ENCODE assay signal across 13 mouse cellular contexts in the genomic region with DNA sequence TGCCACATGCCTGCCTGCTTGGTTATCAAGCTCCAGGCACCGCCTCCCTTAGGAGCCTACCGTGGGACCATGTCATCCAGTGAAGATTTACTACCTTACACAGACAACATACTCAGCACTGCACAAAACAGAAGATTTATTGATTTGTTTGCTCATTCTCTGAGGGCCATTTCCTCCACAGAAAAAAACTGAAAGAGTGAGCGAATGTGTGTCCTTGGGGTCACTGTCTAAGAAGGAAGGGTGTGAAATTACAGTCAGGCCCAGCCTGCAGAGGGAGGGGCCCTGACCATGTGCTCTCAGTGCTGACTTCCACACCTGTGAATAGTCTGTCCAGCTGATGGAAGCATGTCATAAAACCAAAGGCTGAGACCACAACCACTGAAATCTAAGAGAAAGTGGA.
DNase-seq lines count a peak whose midpoint lies in the region; ATAC-seq lines count a peak whose summit lies in the region.
"Had no signal": no experiment of that assay in that cellular context is flagged by ENCODE, and none has a peak within 500 bp of the region (broad histone marks: within the 10 kb centered on the region; RNA-seq: fewer than 3 reads in every experiment).

No protein-coding gene starts in this region.

- H3K4me1 ChIP-seq in intestine, embryonic 14.5 days (replicated peaks; ENCODE audit: control insufficient read depth, insufficient read depth, low read length): 0 out of 2 replicates have a peak, but pooled peaks cover 2% of the 10 kb centered on the region
- peaks cover 6% of the 10 kb centered on the region for H3K4me1 ChIP-seq in limb, embryonic 12.5 days (replicated peaks)

- H3K4me2 ChIP-seq in intestine, embryonic 14.5 days (ENCODE audit: low read length): no peak overlapping the region
- H3K4me2 ChIP-seq in limb, embryonic 12.5 days: no peak overlapping the region

- peak; percentile 35 to 87 for DNase-seq in adrenal gland, adult (ENCODE audit: inconsistent age in 2 of 2, low spot score in 1 of 2)
- DNase-seq in adrenal gland, postnatal 10 days: peak; percentile 39
- no peak for DNase-seq in intestine, embryonic 14.5 days (ENCODE audit: low spot score)
- DNase-seq in B cell, adult 2 months: no peak
- no peak for DNase-seq in layer of hippocampus, postnatal 14 days (ENCODE audit: low spot score in 2 of 2)
- no peak for DNase-seq in frontal cortex, postnatal 36 days (ENCODE audit: low spot score in 2 of 2)
- DNase-seq: cerebellum, adult 2 months; heart, adult 2 months; lung, postnatal 4 days; spleen, adult 18-20 months had no signal

- no peak overlapping the region for H3K4me3 ChIP-seq in intestine, embryonic 14.5 days (ENCODE audit: low read depth, low read length)
- no peak overlapping the region for H3K4me3 ChIP-seq in limb, embryonic 12.5 days (replicated peaks)
- H3K4me3 ChIP-seq: erythroblast, embryonic 14.5 days; heart, adult 2 months; myocyte had no signal

- H3K9me3 ChIP-seq in intestine, embryonic 14.5 days (ENCODE audit: control insufficient read depth, low read length): no peaks in the 10 kb centered on the region
- no peaks in the 10 kb centered on the region for H3K9me3 ChIP-seq in limb, embryonic 12.5 days

- no peak overlapping the region for H3K9ac ChIP-seq in intestine, embryonic 14.5 days (ENCODE audit: low read length)
- no peak overlapping the region for H3K9ac ChIP-seq in limb, embryonic 12.5 days (replicated peaks)

- WGBS in intestine, embryonic 14.5 days: 11% methylated on average over 3 of the region's 3 CpGs
- 26% methylated on average over 3 of the region's 3 CpGs for WGBS in limb, embryonic 12.5 days

- no peaks in the 10 kb centered on the region for H3K27me3 ChIP-seq in intestine, embryonic 14.5 days (replicated peaks; ENCODE audit: control insufficient read depth, insufficient read depth, low read length)
- H3K27me3 ChIP-seq in limb, embryonic 12.5 days: no peaks in the 10 kb centered on the region

- peak; percentile 92 for ATAC-seq in intestine, embryonic 14.5 days (replicated peaks; ENCODE audit: low FRiP score, low TSS enrichment, low read depth)
- ATAC-seq in limb, embryonic 12.5 days (ENCODE audit: insufficient number of reproducible peaks, insufficient read depth, low FRiP score, low TSS enrichment, low read depth): peak; percentile 81

- H3K27ac ChIP-seq in intestine, embryonic 14.5 days (ENCODE audit: low read depth): no peak overlapping the region
- H3K27ac ChIP-seq in limb, embryonic 12.5 days: no peak overlapping the region
- H3K27ac ChIP-seq: heart, adult 2 months had no signal

- H3K36me3 ChIP-seq in intestine, embryonic 14.5 days (ENCODE audit: control insufficient read depth, insufficient read depth, low read length): no peaks in the 10 kb centered on the region
- H3K36me3 ChIP-seq in limb, embryonic 12.5 days: peaks cover 5% of the 10 kb centered on the region

Comparison
In these comparisons a context has a peak if more than half of its experiments do, and no peak if none do; other contexts are left out.
1. DNase-seq: peak in adrenal gland, adult (2 of 2) and adrenal gland, postnatal 10 days (single experiment); none in intestine, embryonic 14.5 days (single experiment), B cell, adult 2 months (0 of 2), layer of hippocampus, postnatal 14 days (0 of 2) and frontal cortex, postnatal 36 days (0 of 2).